Mouse (Mus musculus) stomach, embryonic 15.5 days (tissue): ENCODE measurements at regions not wholly inside any gene's neighbourhood (a gene's known extent, or its start where the extent isn't known, plus 50 kb on each side); places are given as distances from the start of the nearest gene placed in this dataset.
A peak's percentile ranks its signal among the peaks of the same experiment; 100 is the strongest.

Source experiments
- ATAC-seq: fragments of 200-750 bp; cut with Nextera tagmentation; 2 replicates; pipeline ENCODE4 v1.8.0; 2017; ENCODE audit warnings: low read depth, moderate number of reproducible peaks, moderate TSS enrichment; ENCODE audit not compliant: insufficient read depth, low FRiP score
- H3K27ac ChIP-seq: fragments of 300-500 bp; sonication (generic); 2 replicates; pipeline ENCODE4 v1.5.1; 2015; ENCODE audit warnings: mild to moderate bottlenecking, inconsistent platforms
- H3K27me3 ChIP-seq: fragments of 300-500 bp; sonication (generic); replicated peaks from 2 replicates; pipeline ENCODE4 v1.6.1; 2015; ENCODE audit warnings: inconsistent platforms
- H3K36me3 ChIP-seq: fragments of 300-500 bp; sonication (generic); 2 replicates; pipeline ENCODE4 v1.6.1; 2015; ENCODE audit warnings: inconsistent platforms
- H3K4me1 ChIP-seq: fragments of 300-500 bp; sonication (generic); 2 replicates; pipeline ENCODE4 v1.6.1; 2015; ENCODE audit warnings: inconsistent platforms
- H3K4me2 ChIP-seq: fragments of 300-500 bp; sonication (generic); 2 replicates; pipeline ENCODE4 v1.6.1; 2015; ENCODE audit warnings: mild to moderate bottlenecking, inconsistent platforms
- H3K4me3 ChIP-seq: fragments of 300-500 bp; sonication (generic); replicated peaks from 2 replicates; pipeline ENCODE4 v1.5.1; 2015; ENCODE audit warnings: inconsistent platforms
- H3K9ac ChIP-seq: fragments of 300-500 bp; sonication (generic); 2 replicates; pipeline ENCODE4 v1.6.1; 2015; ENCODE audit warnings: inconsistent platforms
- H3K9me3 ChIP-seq: fragments of 300-500 bp; sonication (generic); 2 replicates; pipeline ENCODE4 v1.6.1; 2016; ENCODE audit warnings: inconsistent platforms
- WGBS: fragments of 180-500 bp; shearing (Covaris S2); methylation state at CpG from one replicate; pipeline ENCODE4 v1.1.7; 2015; 5-methylcytosine and 5-hydroxymethylcytosine counted together

GRCm38 (mm10) chr16:93131404-93131803 is 305.5 kb upstream of the Runx1 start:
- Histone ChIP-seq H3K9ac (no peak overlapping the region), H3K27ac (no peak overlapping the region)
- WGBS, result 83% methylated on average over 5 of the region's 5 CpGs

GRCm38 (mm10) chr16:93130622-93131021 is 304.7 kb upstream of the Runx1 start:
- Histone ChIP-seq H3K4me3 (no peak overlapping the region), H3K9ac (no peak overlapping the region), H3K4me2 (no peak overlapping the region), H3K9me3 (no peaks in the 10 kb centered on the region), H3K27me3 (no peaks in the 10 kb centered on the region), H3K4me1 (peaks cover 6% of the 10 kb centered on the region; the same call in 1 of the 2 replicates), H3K27ac (no peak overlapping the region), H3K36me3 (no peaks in the 10 kb centered on the region)
- peak; percentile 71; the same call in 1 of the 2 replicates for ATAC-seq
- 82% methylated on average over 6 of the region's 6 CpGs for WGBS

More at GRCm38 (mm10) chr16:93131404-93131803, 305.5 kb upstream of the Runx1 start:
- Histone ChIP-seq H3K4me1 (peaks cover 6% of the 10 kb centered on the region; the same call in 1 of the 2 replicates), H3K4me3 (no peak overlapping the region), H3K4me2 (no peak overlapping the region), H3K9me3 (no peaks in the 10 kb centered on the region), H3K36me3 (no peaks in the 10 kb centered on the region), H3K27me3 (no peaks in the 10 kb centered on the region)
- no peak for ATAC-seq

- no peaks in the 10 kb centered on the region for H3K36me3 ChIP-seq
- no peak overlapping the region for H3K9ac ChIP-seq
- H3K4me3 ChIP-seq, result no peak overlapping the region
- no peaks in the 10 kb centered on the region for H3K27me3 ChIP-seq
- ATAC-seq, result no peak
- WGBS, result 79% methylated on average over 8 of the region's 8 CpGs
- peaks cover 3% of the 10 kb centered on the region; the same call in 1 of the 2 replicates for H3K4me1 ChIP-seq
- H3K4me2 ChIP-seq, result no peak overlapping the region
- H3K9me3 ChIP-seq, result no peaks in the 10 kb centered on the region
- no peak overlapping the region for H3K27ac ChIP-seq
These were observed 297.8 kb upstream of the Runx1 start for GRCm38 (mm10) chr16:93123707-93124106.

GRCm38 (mm10) chr16:93116111-93116969 is 290.4 kb upstream of the Runx1 start:
- Histone ChIP-seq H3K4me3 (no peak overlapping the region), H3K4me2 (no peak overlapping the region), H3K4me1 (no peaks in the 10 kb centered on the region), H3K9ac (no peak overlapping the region), H3K27ac (no peak overlapping the region), H3K9me3 (no peaks in the 10 kb centered on the region), H3K27me3 (no peaks in the 10 kb centered on the region), H3K36me3 (no peaks in the 10 kb centered on the region)
- 87% methylated on average over 16 of the region's 16 CpGs for WGBS
- no peak for ATAC-seq

- no peak overlapping the region for H3K4me2 ChIP-seq
- ATAC-seq, result no peak
- H3K9ac ChIP-seq, result no peak overlapping the region
- WGBS, result 66% methylated on average over 3 of the region's 3 CpGs
- no peak overlapping the region for H3K4me3 ChIP-seq
- H3K27ac ChIP-seq, result no peak overlapping the region
- no peaks in the 10 kb centered on the region for H3K36me3 ChIP-seq
- H3K27me3 ChIP-seq, result no peaks in the 10 kb centered on the region
- H3K4me1 ChIP-seq, result no peaks in the 10 kb centered on the region
- H3K9me3 ChIP-seq, result no peaks in the 10 kb centered on the region
These were observed 285.0 kb upstream of the Runx1 start for GRCm38 (mm10) chr16:93110912-93111311.

- Histone ChIP-seq H3K4me2 (no peak overlapping the region), H3K36me3 (no peaks in the 10 kb centered on the region), H3K27ac (no peak overlapping the region), H3K4me3 (no peak overlapping the region), H3K9me3 (no peaks in the 10 kb centered on the region), H3K9ac (no peak overlapping the region), H3K4me1 (no peaks in the 10 kb centered on the region), H3K27me3 (no peaks in the 10 kb centered on the region)
- 71% methylated on average over 6 of the region's 6 CpGs for WGBS
- no peak for ATAC-seq
These were observed 284.5 kb upstream of the Runx1 start for GRCm38 (mm10) chr16:93110451-93110850.

GRCm38 (mm10) chr16:93109683-93110407 is 283.9 kb upstream of the Runx1 start:
- no peak for ATAC-seq
- Histone ChIP-seq H3K27me3 (no peaks in the 10 kb centered on the region), H3K4me2 (no peak overlapping the region), H3K9ac (no peak overlapping the region), H3K4me1 (no peaks in the 10 kb centered on the region), H3K36me3 (no peaks in the 10 kb centered on the region), H3K9me3 (no peaks in the 10 kb centered on the region), H3K4me3 (no peak overlapping the region), H3K27ac (no peak overlapping the region)
- 58% methylated on average over 12 of the region's 12 CpGs for WGBS

- WGBS, result 83% methylated on average over 5 of the region's 5 CpGs
- Histone ChIP-seq H3K4me2 (no peak overlapping the region), H3K27ac (no peak overlapping the region), H3K4me1 (no peaks in the 10 kb centered on the region), H3K9me3 (no peaks in the 10 kb centered on the region), H3K27me3 (no peaks in the 10 kb centered on the region), H3K4me3 (no peak overlapping the region), H3K9ac (no peak overlapping the region), H3K36me3 (no peaks in the 10 kb centered on the region)
- ATAC-seq, result no peak
These were observed 281.5 kb upstream of the Runx1 start for GRCm38 (mm10) chr16:93107524-93107845.

- Histone ChIP-seq H3K4me1 (no peaks in the 10 kb centered on the region), H3K4me3 (no peak overlapping the region), H3K9me3 (no peaks in the 10 kb centered on the region), H3K9ac (no peak overlapping the region), H3K36me3 (no peaks in the 10 kb centered on the region), H3K27ac (no peak overlapping the region), H3K4me2 (no peak overlapping the region), H3K27me3 (no peaks in the 10 kb centered on the region)
- WGBS, result 72% methylated on average over 13 of the region's 13 CpGs
- no peak for ATAC-seq
These were observed 281.0 kb upstream of the Runx1 start for GRCm38 (mm10) chr16:93106811-93107523.

GRCm38 (mm10) chr16:93102174-93102573 is 276.2 kb upstream of the Runx1 start:
- no peak overlapping the region for H3K4me3 ChIP-seq
- no peak overlapping the region for H3K9ac ChIP-seq
- no peaks in the 10 kb centered on the region for H3K36me3 ChIP-seq
- H3K4me1 ChIP-seq, result no peaks in the 10 kb centered on the region
- H3K27ac ChIP-seq, result no peak overlapping the region
- 39% methylated on average over 3 of the region's 3 CpGs for WGBS
- no peak for ATAC-seq
- H3K27me3 ChIP-seq, result no peaks in the 10 kb centered on the region
- H3K9me3 ChIP-seq, result no peaks in the 10 kb centered on the region
- no peak overlapping the region for H3K4me2 ChIP-seq

- Histone ChIP-seq H3K4me2 (no peak overlapping the region), H3K36me3 (no peaks in the 10 kb centered on the region), H3K4me1 (no peaks in the 10 kb centered on the region), H3K9ac (no peak overlapping the region), H3K9me3 (no peaks in the 10 kb centered on the region), H3K27me3 (no peaks in the 10 kb centered on the region), H3K27ac (no peak overlapping the region), H3K4me3 (no peak overlapping the region)
- whole genome bisulfite sequencing, result 64% methylated on average over 8 of the region's 8 CpGs
- no peak for ATAC-seq
These were observed 272.1 kb upstream of the Runx1 start for GRCm38 (mm10) chr16:93098057-93098456.

- Histone ChIP-seq H3K9ac (no peak overlapping the region), H3K4me3 (no peak overlapping the region), H3K27me3 (no peaks in the 10 kb centered on the region), H3K4me2 (no peak overlapping the region), H3K9me3 (no peaks in the 10 kb centered on the region), H3K36me3 (no peaks in the 10 kb centered on the region), H3K27ac (no peak overlapping the region), H3K4me1 (no peaks in the 10 kb centered on the region)
- WGBS, result 81% methylated on average over 5 of the region's 5 CpGs
- ATAC-seq, result no peak
These were observed 270.2 kb upstream of the Runx1 start for GRCm38 (mm10) chr16:93096175-93096574.
